Mouse (Mus musculus) kidney, postnatal 0 days (tissue): ENCODE data around the gene Ptprz1. TPM values are rescaled to one million over a fixed set of nuclear protein-coding genes. Genes with fewer than 3 reads are reported as not detected.
"Not testable (repeated sequence)": the region's sequence is repeated elsewhere in the genome, so short reads cannot be mapped to it uniquely, and the experiment has no call there.

ENCODE experiments used
- ATAC-seq: fragments of 200-750 bp; cut with Nextera tagmentation; replicated peaks from 2 replicates; pipeline ENCODE4 v1.8.0; 2017; ENCODE audit warnings: low read depth, moderate number of reproducible peaks, moderate TSS enrichment, moderate library complexity; ENCODE audit not compliant: low FRiP score
- DNase-seq: peaks from one replicate; pipeline ENCODE4 v3.0.0-alpha.2; 2016; ENCODE audit warnings: low spot score
- H3K27ac ChIP-seq: fragments of 300-500 bp; sonication (generic); 2 replicates; pipeline ENCODE4 v1.5.1; 2014; ENCODE audit warnings: mild to moderate bottlenecking
- H3K27me3 ChIP-seq: fragments of 300-500 bp; sonication (generic); 2 replicates; pipeline ENCODE4 v1.6.1; 2014; ENCODE audit warnings: low read length, mixed read lengths; ENCODE audit not compliant: insufficient read depth
- H3K36me3 ChIP-seq: fragments of 300-500 bp; sonication (generic); 2 replicates; pipeline ENCODE4 v1.6.1; 2014; ENCODE audit warnings: low read length, mixed read lengths; ENCODE audit not compliant: insufficient read depth
- H3K4me1 ChIP-seq: fragments of 300-500 bp; sonication (generic); replicated peaks from 2 replicates; pipeline ENCODE4 v1.6.1; 2014; ENCODE audit warnings: antibody characterized with exemption, low read length, mixed read lengths; ENCODE audit not compliant: insufficient read depth
- H3K4me2 ChIP-seq: fragments of 300-500 bp; sonication (generic); 2 replicates; pipeline ENCODE4 v1.6.1; 2014; ENCODE audit warnings: mild to moderate bottlenecking, low read length, moderate library complexity, mixed read lengths
- H3K4me3 ChIP-seq: fragments of 300-500 bp; sonication (generic); replicated peaks from 2 replicates; pipeline ENCODE4 v1.5.1; 2014; ENCODE audit warnings: low read depth, low read length
- H3K9ac ChIP-seq: fragments of 300-500 bp; sonication (generic); 2 replicates; pipeline ENCODE4 v1.6.1; 2014; ENCODE audit warnings: low read depth, low read length
- H3K9me3 ChIP-seq: fragments of 300-500 bp; sonication (generic); replicated peaks from 2 replicates; pipeline ENCODE4 v1.6.1; 2016; ENCODE audit warnings: low read length, inconsistent platforms, mixed read lengths
- CTCF ChIP-seq: IDR thresholded peaks from 2 replicates; pipeline ENCODE4 v1.5.1; 2016; ENCODE audit warnings: antibody characterized with exemption, low read depth, mild to moderate bottlenecking, moderate library complexity
- WGBS: fragments of 180-500 bp; shearing (Covaris S2); extraction: QIAGEN DNeasy Blood & Tissue Kit; methylation state at CpG from one replicate; pipeline ENCODE4 v1.1.7; 2014; 5-methylcytosine and 5-hydroxymethylcytosine counted together
- polyA plus RNA-seq: library from polyadenylated mRNA; unstranded; fragments of >200 nt; fragmentation: Nextera tagmentation; extraction: Ambion mirVana; gene quantifications from 2 replicates; pipeline ENCODE4 v1.2.1, GENCODE M21; 2015

Gene Ptprz1
- polyA plus RNA-seq, 1 experiment from 2014 or later = 0.67 TPM

DNA sequence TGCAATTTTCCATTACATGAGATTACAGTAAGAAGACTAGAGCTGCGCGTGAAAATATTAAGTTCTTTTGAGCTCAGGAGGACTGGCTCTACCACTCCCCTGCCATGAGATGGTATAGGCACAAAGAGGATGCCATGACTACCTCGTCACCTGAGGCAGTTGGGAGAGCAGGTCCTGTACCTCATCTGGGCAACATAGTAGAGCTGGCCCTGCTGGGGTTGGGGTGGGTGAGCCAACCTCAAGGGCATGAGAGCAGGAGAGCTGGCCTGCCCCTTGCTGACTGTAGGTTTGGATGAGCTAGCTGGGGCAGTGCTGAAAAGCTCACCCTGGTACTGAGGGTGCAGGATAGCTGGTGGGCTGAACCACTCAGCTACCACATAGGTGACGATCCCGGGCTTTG is 180.4 kb downstream of the Ptprz1 start:
- WGBS = 91% methylated on average over 5 of the region's 5 CpGs
- H3K36me3 ChIP-seq = no peaks in the 10 kb centered on the region
- no peak overlapping the region for H3K27ac ChIP-seq
- TF ChIP-seq CTCF = no peak
- H3K9me3 ChIP-seq = no peaks in the 10 kb centered on the region
- no peak overlapping the region for H3K4me3 ChIP-seq
- no peaks in the 10 kb centered on the region for H3K27me3 ChIP-seq
- no peak overlapping the region for H3K9ac ChIP-seq
- DNase-seq (no peak), ATAC-seq (no peak)
- no peaks in the 10 kb centered on the region for H3K4me1 ChIP-seq
- no peak overlapping the region for H3K4me2 ChIP-seq

DNA sequence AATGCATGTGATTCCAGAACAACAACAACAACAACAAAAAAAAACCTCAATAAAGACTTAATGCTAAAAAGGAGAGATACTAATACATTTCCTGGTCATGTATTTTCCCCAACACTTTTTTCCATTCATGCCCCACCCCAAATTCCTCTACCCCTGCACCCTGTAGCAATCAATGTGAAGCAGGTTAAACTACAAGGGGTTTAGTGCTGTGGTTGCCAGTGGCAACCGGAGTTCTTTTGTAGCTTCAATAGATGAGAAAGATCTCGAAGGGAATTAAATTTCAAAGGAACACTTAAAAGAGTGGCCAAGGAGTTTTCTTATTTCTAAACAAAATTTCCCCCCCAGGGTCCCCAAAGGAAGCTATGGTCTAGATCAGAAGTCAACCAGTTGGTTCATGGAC is 200.8 kb downstream of the Ptprz1 start:
- Histone ChIP-seq H3K4me2 (no peak overlapping the region), H3K9me3 (no peaks in the 10 kb centered on the region), H3K27ac (no peak overlapping the region), H3K9ac (no peak overlapping the region), H3K36me3 (no peaks in the 10 kb centered on the region), H3K27me3 (no peaks in the 10 kb centered on the region), H3K4me1 (no peaks in the 10 kb centered on the region), H3K4me3 (no peak overlapping the region)
- no peak for TF ChIP-seq CTCF
- no peak for DNase-seq
- ATAC-seq = no peak
- 46% methylated on average over 2 of the region's 2 CpGs for WGBS

DNA sequence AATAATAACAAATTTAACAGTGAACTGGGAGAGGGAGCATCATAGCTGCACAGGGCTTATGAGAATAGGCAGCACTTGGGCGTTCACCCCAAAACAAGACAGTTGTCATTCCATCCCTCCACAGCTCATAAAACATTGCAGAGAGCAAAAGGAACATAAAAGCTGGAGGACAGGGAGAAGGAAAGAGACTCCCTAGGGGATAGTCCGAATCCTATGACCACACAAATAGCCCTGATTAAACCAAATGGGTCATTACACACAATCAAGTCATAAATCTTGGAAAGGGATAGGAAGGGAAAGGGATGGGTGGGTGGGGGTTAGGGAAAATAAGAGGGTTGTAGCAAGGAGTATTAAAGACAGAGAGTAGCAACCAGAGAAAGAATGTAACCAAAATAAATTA is 203.0 kb downstream of the Ptprz1 start:
- ATAC-seq = 0 out of 2 replicates have a peak, but pooled peaks have one; percentile 54
- H3K4me3 ChIP-seq = no peak overlapping the region

DNA sequence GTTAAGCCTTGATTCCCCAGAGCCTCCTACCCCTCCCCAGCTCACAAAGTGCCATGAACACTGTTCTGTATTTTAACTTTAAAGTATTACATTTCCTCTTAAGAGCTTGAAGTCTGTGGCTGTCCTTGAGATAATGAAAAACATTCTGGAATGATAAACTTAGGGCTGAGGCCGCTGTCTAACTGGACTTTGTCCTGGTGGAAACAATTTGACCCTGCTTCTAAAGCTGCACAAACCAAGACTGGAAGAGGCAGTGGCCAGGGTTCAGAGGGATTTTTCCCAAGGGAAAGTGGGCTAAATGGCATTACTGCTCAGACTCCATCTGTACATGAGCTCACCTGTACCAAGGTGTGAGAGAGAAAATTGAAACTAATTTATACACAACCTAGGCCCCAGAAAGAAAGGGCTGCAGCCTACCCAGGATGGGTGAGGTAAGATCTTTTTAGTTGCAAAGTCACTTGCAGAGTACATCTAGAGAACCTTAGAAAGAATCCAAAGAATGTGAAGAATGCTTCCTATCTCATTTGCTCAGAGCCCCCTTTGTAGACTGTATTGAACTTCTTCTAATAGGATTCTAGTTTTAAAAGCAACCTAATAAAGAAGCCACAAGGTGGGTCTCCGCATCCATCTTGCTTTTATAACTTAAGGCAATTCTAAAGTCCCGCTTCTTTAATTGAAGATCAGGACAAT is 204.8 kb downstream of the Ptprz1 start:
- H3K4me2 ChIP-seq = no peak overlapping the region
- DNase-seq (peak; percentile 7), ATAC-seq (no peak)
- no peaks in the 10 kb centered on the region for H3K9me3 ChIP-seq
- no peaks in the 10 kb centered on the region for H3K4me1 ChIP-seq
- no peaks in the 10 kb centered on the region for H3K27me3 ChIP-seq
- no peak overlapping the region for H3K4me3 ChIP-seq
- 65% methylated on average over 3 of the region's 3 CpGs for WGBS
- no peak for TF ChIP-seq CTCF
- no peak overlapping the region for H3K27ac ChIP-seq
- no peaks in the 10 kb centered on the region for H3K36me3 ChIP-seq
- H3K9ac ChIP-seq = no peak overlapping the region

More for the DNA sequence above, 203.0 kb downstream of the Ptprz1 start:
- Histone ChIP-seq H3K9ac (no peak overlapping the region), H3K4me2 (no peak overlapping the region), H3K4me1 (no peaks in the 10 kb centered on the region), H3K9me3 (no peaks in the 10 kb centered on the region), H3K27ac (no peak overlapping the region), H3K36me3 (no peaks in the 10 kb centered on the region), H3K27me3 (no peaks in the 10 kb centered on the region)
- WGBS = 17% methylated on average over 2 of the region's 2 CpGs
- TF ChIP-seq CTCF = no peak
- peak; percentile 62 for DNase-seq

DNA sequence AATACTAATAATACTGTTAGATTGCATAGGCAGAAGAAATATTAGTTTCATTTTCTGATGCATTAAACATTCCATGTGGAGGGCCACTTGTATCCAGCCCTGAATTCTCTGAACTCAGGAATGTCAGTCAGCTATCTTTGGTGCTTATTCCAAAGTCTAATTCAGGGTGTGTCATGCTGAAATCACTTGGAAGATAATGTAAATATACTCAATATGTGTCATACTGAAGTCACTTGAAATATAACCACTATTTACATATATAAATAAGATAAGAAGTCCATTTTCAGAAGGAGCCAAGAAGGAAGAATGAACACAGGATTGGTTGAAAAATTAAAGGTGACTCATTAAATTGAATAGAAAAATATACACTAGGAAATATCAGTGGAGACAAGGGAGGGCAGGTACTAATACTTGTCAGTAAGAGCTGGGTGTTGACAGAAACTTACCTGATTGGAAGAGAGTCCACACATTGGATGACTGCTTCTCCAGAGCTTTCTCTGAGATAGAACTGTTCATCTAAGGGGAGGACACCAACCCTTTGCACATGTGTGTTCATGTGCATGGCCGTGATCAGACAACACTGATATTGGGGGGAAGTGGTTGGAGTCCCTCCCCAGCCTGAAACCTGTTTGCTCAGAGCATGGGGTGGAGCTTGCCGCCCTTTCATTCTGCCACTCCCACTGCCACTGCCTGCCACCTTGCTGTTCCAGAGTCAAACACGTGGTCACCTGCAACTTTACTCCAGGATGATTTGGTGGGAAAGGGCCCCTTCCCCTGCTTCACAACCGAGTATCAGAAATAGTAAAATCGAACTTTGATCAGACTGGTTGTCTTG is 209.5 kb downstream of the Ptprz1 start:
- Histone ChIP-seq H3K4me2 (no peak overlapping the region), H3K27ac (no peak overlapping the region), H3K27me3 (no peaks in the 10 kb centered on the region), H3K4me3 (no peak overlapping the region), H3K9me3 (no peaks in the 10 kb centered on the region), H3K4me1 (no peaks in the 10 kb centered on the region), H3K36me3 (no peaks in the 10 kb centered on the region), H3K9ac (no peak overlapping the region)
- DNase-seq = no peak
- no peak for TF ChIP-seq CTCF
- WGBS = 90% methylated on average over 5 of the region's 5 CpGs
- ATAC-seq = no peak

DNA sequence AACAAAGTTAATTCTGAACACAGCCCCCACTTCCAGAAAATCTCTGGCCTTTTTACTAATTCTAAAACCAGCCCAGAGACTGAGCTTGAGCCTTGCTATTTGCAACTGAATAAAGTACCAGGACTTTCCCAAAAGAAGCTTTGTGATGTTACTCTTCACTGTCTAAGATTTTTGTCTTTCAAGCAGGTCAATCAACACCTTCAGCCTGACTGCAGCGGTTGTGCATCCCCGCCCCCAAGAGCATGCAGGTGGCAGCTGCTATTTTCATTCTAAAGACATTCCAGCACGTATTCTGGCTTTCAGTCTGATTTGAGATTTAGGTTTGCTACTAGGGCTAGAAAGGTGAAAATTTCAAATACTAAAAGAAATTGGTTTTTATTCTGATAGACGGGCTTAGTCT is 214.0 kb downstream of the Ptprz1 start:
- ATAC-seq, DNase-seq, H3K9ac ChIP-seq, H3K36me3 ChIP-seq, H3K27ac ChIP-seq, H3K9me3 ChIP-seq, H3K4me1 ChIP-seq, H3K4me3 ChIP-seq, H3K4me2 ChIP-seq, H3K27me3 ChIP-seq: not testable (repeated sequence)
- 82% methylated on average over 4 of the region's 4 CpGs for WGBS

GRCm38 (mm10) chr6:23090346-23091055 is 215.2 kb downstream of the Ptprz1 start:
- not testable (repeated sequence) for H3K4me1 ChIP-seq, DNase-seq, H3K27ac ChIP-seq, H3K4me2 ChIP-seq, H3K4me3 ChIP-seq, H3K27me3 ChIP-seq, H3K9ac ChIP-seq, H3K9me3 ChIP-seq, H3K36me3 ChIP-seq, ATAC-seq
- WGBS = 86% methylated on average over 11 of the region's 11 CpGs
